Mouse (Mus musculus) embryo, embryonic 11.5 days (tissue): ENCODE measurements around the gene Arhgap10.

ENCODE experiments used
- DNase-seq: peaks from one replicate; pipeline ENCODE4 v3.0.0-alpha.2; 2012; ENCODE audit warnings: low read depth, low spot score

The Arhgap10 gene

DNA sequence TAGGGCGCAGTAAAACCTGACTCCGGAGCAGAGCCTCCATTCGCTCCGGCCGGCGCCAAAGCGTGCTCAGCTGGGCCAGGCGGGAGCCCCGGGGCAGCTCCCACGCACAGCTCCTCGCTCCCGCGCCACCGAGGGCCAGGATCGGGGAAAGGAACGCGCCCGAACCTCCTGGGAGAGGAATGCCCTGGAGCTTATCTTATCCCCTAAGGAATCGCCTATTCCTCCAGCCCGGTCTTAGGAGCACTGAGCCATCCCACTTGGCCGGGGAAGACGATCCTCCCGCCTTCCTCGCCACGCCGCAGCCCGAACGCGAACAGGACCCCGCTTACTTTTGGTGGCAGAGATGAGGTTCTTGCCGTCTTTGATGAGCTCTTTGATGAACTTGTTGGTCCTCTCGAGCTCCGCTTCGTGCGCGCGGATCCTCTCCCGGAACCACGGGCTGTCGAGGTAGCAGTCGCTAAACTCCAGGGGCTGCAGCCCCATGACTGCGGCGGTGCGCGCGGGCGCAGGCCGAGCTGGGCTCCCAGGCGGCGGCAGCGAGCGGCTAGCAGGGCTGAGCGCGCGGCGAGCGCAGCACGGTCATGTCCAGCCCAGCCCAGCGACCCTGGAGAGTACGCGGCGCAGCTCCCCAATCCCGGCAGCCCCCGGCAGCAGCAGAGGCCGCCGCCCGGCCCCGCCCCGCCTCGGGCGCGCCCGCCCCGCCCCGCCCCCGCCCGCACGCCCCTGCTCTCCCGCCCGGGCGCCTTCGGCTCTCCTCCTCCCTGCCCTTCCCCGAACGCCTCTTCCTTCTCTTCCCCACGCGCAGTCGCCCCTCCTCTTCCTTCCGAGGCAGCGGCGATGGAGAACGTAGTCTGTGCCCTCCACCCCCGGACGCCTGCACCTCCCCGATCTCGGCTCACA, at the start of gene Arhgap10:
Gene Arhgap10 (minus strand): TSS at position 653 of the 900 bp plus-strand sequence.
- DNase-seq = peak; percentile 70

DNA sequence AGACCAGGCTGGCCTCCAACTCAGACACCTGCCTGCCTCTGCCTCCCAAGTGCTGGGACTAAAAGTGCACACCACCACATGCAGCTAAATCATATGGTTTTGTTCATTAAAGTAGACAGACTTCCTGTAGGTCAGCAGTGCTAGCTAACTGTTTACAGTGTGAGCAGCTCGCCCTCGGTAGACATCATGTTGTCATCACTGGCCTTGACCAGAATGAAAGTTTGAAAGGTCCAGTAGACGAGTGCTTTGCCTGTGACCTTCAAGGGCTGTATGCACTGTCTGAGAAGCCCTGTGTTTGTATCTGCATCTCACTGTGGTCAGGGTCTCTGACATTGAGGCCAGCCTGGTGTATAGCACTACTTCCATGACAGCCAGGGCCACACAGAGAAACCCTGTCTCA, 43.7 kb upstream of the Arhgap10 start:
- no peak for DNase-seq

DNA sequence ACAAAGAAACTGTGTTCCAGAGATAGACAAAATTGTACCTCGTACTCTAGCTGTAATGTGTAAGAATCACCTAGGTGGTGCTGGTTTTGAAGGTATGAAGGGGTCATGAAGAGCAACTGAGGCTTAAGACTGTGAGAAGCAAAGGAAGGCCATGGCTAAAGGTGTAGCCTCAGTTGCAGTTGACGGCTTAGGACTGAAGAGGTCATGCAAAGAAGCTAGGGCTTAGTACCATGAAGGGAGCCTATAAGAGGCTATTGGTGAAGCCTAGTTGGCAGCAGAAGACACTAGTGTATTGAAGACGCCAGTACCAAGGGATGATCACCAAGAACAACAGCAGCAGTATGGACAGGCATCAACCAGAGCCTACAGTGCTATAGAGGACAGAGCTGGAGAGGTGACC, 34.7 kb upstream of the Arhgap10 start:
- DNase-seq = no peak

DNA sequence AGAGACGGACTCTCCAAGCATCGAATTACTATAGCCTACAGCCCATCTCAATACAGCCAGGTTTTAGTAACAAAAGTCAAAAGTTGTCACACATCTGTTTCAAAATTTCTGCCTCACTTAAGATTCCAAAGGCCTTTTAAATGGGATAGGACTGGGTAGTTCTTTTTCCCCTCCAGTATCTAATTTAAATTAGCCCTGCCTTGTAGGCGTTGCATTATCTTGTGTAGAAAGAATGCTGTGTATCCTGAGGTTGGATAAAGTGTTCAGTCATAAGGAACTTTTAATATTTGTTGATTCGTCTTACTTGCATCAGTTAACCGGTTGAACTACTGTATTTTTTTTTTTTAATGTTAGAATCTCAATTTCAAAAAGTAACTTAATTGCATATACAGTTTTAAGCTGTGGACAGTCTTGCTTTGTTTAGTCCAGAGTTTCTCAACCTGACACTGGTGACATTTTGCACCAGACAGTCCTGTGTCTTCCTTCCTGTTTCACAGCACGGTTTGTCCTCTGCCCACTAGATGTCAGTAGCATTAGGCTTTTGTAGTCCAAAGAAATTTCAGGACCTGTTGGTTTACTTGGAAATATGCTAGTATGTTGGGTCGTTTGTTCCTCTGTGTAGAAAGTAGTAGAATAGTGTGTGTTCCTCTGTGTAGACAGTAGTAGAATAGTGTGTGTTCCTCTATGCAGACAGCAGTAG, 32.3 kb upstream of the Arhgap10 start:
- no peak for DNase-seq

DNA sequence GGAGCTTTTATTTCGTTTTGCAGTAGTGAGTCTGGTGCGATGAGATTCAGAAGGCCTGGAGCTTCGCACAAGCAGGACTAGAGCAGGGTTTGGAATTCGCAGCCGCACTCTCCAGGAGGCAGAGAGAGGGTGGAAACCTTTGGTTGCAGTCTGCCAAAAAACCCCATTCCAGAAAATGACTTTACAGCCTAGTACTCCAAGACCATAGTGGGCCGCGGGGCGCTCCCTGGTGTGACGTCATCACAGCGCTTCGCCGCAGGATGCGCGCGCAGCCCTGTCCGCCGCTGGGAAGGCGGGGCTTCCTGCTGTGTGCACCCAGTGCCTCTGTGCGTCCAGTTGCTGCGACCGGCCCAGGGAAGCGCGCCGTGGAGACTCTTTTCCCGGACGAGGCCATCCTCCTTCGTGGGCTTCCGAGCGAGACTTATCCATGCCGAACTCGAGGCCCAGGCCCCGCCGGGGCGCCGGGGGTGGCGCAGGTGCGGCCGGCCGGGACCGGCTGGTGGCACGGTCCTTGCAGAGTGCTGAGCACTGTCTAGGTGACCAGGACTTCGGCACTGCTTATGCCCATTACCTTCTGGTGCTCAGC, 31.5 kb upstream of the Arhgap10 start, which contains the start of gene Prmt9:
Gene Prmt9 (plus strand): TSS at position 277 of the 586 bp plus-strand sequence.
- peak; percentile 87 for DNase-seq

DNA sequence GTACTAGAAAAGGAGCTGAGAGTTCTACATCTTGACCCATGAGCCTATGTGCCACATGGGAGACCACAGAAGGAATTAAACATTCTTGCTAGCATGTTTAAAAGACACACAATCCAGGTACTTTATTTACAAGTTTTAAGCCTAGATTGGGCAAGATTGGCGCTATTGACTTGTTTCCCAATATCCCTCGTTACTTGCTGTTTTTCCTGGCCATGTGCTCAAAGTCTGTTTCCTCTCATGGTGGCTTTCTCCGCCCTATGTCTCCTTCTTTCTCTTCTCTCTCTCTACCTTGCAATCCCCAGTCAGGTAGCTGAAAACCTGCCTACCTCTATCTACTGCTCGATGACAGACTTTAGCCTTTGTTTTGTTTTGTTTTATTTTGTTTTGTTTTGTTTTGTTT, 27.9 kb upstream of the Arhgap10 start:
- no peak for DNase-seq

DNA sequence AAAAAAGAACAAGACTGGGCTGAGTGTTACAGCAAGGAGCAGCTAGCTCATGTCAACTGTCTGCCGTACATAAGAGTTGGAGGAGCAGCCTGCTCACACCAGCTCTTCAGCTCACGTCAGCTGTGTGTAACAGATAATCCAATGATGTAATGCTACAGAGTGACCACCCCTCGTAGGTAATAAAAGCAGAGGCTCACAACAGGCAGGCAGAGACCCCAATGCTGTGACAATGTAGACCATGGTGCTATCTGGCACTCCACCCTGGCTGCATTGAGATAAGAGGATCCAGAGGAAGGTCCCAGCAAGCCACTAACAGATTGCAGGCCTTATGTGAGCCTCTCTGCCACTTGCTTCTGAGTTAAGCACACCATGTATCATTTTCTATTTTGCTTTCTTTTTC, 26.7 kb upstream of the Arhgap10 start:
- no peak for DNase-seq

DNA sequence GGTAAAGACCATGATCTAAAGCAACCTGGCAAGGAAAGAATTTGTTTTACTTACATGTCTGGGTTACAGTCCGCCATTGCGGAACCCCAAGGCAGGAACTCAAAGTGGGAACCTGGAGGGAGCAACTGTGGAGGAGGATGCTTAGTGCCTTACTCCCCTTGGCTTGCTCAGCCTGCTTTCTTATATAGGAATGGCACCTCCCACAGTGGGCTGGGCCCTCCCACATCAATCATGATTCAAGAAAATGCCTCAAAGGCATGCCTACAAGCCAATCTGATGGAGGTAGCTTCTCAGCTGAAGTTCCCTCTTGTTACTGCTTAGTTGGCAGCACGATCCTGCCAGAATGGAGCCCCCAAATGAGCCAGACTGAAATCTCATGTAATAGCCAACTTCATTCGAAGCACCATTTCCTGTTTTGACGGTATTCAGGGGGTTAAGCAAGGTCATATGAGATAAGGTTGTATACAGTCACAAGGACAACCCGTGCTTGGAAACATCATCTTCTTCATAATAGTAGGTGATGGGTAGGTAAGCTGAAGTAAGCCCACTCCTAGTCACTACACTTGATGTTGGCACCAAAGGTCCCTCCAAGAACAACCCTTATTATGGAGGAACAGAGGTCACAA, 25.5 kb upstream of the Arhgap10 start:
- DNase-seq = no peak

DNA sequence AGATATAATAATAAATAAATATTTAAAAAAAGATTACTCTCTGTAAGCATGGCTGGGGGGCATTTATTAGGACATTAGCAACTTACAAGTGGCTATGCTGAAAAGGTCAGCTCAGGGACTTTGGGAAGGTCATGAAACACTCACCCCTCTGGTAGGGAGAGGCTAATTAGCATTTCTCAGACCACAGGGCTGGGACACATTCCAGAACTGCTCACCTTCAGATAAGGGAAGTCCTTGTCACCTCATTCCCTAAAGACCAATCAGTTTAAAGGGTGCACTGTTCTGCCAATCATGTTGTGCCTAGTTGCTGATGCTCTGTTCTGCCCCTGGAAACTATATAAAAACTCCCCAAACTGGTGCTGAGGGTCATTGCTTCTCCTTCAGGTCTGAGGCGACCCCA, 20.5 kb upstream of the Arhgap10 start:
- DNase-seq = no peak

DNA sequence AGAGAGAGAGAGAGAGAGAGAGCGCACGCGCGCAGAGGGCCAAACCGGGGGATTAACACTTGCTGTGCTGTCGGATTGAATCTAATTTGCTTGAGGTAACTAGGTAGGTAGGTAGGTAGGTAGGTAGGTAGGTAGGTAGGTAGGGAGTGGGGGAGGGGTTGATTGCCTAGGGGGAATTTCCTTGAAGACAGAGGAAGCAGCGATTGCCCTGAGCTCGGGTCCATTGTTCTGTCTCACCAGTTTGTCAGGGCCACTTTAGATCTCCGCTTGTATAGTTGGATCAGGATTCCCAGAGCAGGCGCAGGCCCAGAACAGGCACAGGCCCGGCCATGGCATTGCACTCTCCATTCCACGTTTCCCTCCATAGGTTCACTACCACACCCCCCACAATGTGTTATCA, 19.1 kb upstream of the Arhgap10 start:
- no peak for DNase-seq

DNA sequence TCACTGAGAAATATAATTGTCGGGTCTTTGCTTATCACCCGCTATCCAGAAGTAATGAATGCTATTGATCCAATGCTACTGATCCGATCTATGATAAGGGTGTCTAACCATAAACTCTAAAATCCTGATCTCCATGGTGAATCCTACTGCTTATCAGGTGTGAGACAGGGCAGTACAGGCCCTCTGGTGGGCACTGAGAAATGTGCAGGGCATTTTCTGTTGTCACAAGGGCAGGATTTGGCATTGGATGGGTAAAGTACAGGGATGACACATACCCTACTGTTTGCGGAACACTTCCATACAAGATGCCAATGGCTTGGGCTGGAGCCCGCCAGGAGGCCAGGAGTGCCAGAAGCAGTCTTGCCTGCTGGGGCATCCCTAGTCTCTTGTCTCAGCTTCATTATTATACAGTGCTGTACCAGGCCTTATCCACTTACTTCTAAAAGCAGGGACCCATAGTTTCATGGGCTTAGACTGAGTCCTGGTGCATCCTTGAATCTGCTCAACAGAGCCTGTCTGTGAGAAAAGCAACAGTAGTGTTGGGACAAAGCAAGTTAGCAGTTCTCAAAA, 17.4 kb upstream of the Arhgap10 start:
- DNase-seq = no peak

DNA sequence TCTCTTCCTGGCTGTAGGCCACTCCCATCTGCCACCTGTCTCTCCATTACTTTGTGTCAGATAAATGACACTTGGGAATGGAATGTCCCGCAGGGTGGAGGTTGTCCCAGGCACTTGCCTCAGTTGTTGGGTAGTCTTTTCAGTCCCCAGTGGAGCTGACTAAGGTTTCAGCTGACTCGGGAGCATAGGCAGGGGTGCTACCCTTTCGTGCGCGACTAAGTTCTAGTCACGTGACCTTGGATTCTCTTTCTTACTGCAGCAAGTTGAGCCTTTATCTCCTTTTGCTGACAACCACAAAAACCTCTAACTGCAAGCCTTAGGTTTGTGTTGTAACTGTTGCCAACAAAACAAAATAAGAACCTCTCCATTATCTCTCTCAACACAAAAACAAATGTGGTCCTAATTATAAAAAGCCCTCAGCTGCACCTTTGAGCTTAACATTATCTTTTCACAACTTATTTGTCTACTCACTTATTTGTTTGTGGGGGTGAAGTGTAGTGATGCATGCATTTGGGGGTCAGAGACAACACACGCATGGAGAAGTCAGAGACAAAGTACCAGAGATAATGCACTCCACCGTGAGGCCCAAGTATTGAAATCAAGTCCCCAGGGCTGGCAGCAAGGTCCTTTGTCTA, 16.7 kb upstream of the Arhgap10 start:
- no peak for DNase-seq

DNA sequence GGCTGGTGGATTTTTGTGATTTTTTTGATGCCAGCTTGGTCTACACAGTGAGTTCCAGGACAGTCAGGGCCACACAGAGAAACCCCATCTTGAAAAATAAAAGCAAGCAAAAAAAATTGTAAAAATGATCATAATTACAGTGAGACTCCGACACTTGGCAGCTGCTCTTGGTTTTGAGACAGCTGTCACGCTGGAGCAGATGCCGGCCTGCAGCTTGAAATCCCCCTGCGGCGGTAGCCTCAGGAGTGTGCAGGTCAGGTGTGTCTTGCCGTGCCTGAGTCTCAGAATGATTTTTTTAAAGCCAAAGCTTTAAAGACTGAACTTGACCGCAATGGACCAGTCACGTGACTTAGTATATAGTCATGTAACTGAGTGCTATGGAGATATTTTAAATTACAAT, 8.4 kb upstream of the Arhgap10 start:
- no peak for DNase-seq

DNA sequence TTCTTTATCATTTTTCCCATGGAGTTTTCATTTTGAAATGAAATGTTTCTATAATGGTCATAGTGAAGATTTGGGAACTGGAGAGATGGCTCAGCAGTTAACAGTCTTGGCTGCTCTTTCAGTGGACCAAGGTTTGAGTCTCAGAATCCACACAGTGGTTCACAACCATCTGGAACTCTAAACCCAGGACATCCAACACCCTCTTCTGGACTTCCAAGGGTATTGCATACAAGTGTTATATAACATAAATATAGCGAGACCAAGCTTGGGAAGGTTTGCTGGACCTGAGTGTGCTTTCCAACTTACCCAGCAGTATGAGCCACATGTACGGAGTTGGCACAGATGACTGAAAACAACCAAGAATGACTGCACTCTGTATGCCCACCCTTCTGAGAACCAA, 7.2 kb upstream of the Arhgap10 start:
- no peak for DNase-seq

DNA sequence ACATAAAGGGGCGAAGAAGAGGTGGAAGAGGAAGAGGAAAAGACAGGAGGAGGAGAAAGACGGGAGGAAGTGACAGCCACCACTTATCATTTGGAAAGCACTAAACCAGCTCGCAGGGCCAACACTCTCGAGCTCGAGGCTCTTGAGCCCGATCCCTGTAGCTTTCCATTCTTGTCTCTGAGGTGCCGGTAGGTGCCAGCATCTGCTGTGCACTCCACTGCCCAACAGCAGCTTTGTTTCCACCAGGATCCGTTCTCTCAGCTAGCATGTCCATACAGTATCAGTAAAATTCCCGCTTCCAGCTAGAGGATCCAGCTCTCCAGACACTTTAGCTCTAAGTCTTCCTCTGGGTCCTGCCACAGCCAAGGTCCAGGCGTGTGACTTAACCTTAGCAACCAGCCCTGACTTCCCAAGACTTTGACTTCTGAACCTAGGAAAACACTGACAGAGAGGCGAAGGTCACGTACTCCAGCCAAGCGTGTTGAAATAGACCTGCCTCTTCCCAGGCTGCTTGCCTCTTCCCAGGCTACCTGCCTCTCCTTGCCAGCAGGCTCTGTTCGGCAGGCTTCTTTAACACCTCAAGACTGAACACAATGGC, 6.4 kb upstream of the Arhgap10 start:
- DNase-seq = no peak

DNA sequence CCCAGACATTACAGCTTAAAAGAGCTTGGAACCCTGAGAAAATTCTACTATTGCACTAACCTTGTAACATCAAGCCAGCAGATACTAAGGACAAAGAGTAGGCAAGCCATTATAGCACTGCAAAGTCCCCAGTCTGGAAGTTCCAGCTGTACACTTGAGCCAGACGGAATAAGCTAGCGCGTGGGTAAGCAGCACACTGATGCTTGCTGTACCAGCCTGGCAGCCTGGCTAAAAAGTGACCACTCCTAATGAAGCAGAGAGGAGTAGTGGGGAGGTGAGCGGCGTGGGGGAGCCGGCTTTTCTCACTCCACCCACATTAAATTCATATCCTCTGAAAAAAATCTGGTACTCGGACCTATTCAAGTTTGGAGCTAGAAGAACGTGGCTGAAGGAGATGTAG, 5.2 kb upstream of the Arhgap10 start:
- no peak for DNase-seq

DNA sequence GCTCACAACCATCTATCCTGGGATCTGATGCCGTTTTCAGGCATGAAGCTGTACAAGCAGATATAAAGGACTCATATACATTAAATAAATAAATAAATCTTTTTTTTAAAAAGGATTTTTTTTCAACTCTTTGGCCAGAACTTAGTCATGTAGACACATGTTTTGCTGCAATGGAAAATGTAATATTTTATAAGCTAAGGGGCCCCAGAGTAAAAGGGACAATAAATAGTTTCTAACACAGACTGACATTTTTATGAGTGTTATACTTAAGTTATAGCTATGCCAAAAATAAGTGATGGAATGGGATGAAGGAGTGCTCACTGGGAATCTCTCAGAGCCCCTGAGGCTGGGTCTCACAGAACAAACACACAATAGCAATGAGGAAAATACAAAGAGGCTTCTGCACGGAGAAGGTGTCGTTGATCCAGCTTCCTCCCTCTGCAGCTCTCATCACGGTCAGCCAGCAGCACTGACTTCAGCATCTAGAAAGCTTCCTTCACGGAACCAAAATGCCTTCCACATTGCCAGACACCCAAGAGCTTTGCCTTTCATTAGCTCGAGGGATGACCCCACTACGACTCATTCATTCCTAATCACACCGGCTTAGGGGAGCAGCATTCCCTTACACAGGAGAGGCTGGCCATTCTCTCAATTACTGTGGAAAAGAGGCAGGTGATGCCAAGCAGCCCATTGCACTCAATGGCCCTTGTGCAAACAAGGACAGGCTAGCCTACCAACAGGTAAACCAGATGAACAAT, 3.5 kb upstream of the Arhgap10 start:
- DNase-seq = no peak

DNA sequence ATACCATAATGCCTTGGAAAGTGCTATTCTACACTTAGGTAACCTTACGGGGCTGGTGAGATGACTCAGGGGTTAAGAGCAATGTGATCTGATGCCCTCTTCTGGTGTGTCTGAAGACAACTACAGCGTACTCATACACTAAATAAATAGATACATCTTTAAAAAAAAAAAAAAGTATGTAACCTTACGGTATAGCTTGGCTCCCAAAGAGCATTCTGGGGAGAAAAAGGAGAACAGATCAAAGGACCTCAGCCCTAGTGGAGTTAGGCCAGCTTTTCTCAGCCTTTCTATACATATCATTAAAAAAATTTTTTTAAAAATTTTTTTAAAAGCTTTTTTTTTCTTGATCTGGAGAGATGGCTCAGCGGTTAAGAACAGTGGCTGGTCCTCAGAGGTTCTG, 2.8 kb upstream of the Arhgap10 start:
- DNase-seq = no peak

DNA sequence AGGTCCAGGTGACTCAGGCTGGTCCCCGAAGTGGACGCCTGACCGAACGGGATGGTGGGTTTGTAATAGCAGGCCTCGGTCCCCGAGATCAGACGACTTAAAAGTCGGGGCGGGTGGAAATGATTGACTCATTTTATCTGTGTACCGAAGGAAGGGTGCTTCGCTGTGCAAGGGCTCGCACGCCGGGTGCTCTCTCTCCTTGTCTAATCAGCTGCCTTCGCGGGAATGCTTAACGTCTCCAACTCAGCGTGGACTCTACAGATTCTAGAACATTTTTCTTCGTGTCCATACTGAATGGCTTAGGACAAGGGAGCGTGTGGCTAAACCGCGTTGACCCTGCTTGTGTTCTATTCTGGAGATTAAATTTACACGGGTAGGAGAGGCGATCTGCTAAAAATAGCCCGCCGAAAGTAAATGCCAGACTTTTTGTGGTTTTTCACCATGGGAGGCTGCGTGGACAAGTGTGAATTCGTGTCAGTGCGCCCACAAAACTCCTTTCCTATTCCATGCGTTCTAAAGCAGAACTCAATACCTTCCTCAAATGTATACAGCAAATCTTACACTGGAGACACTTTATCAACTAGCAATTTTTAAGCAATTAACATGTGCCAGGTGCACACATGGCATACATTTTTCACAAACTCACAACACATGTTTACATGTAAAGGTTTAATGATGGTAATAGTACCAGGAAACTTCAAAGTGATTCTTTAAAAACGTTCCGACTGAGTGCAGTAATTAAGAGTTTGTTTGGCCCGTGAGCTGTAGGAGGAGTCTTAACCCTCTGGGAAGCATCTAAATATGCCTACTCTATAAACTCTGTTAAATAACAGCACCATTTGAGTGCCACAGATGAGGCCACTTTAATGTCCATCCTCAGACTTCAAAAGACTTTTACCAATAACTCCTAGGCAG, 705 bp upstream of the Arhgap10 start:
- DNase-seq = no peak
